ENCODE assay signal across 8 mouse cellular contexts in genomic region chr9:110624361-110625166, GRCm38 (mm10). TPM values are rescaled to one million over a fixed set of nuclear protein-coding genes. Genes with fewer than 3 reads are reported as not detected.
A peak's percentile ranks its signal among the peaks of the same experiment; 100 is the strongest.
DNase-seq lines count a peak whose midpoint lies in the region; ATAC-seq and TF ChIP-seq lines count a peak whose summit lies in the region.

Gene Nradd (minus strand): TSS chr9:110624452.

- peak within 1 kb of the TSS; percentile 81 for H3K27ac ChIP-seq in forebrain, postnatal 0 days (ENCODE audit: low read depth, low read length)
- 0 out of 2 replicates have a peak within 1 kb of the TSS, but pooled peaks have one; percentile 14 for H3K27ac ChIP-seq in liver, embryonic 16.5 days (ENCODE audit: low read length)

- peak within 1 kb of the TSS; percentile 96 for H3K4me2 ChIP-seq in forebrain, postnatal 0 days (ENCODE audit: low read depth)
- peak within 1 kb of the TSS; percentile 92 for H3K4me2 ChIP-seq in liver, embryonic 16.5 days (ENCODE audit: low read depth, low read length)

- H3K4me1 ChIP-seq in forebrain, postnatal 0 days (ENCODE audit: insufficient read depth) = peaks cover 4% of the 10 kb centered on the region
- peaks cover 14% of the 10 kb centered on the region for H3K4me1 ChIP-seq in liver, embryonic 16.5 days (ENCODE audit: control insufficient read depth, low read depth, low read length)

- WGBS in forebrain, postnatal 0 days = 1% methylated on average over 41 of the region's 41 CpGs
- WGBS in liver, embryonic 16.5 days (ENCODE audit: insufficient replicate concordance) = 6% methylated on average over 41 of the region's 41 CpGs

- peak; percentile 97 for ATAC-seq in forebrain, postnatal 0 days
- ATAC-seq in liver, embryonic 16.5 days (ENCODE audit: low read depth) = peak; percentile 93
- no peak for ATAC-seq in neutrophil, adult 5-6 weeks (ENCODE audit: extremely low read depth, insufficient number of reproducible peaks, low FRiP score, poor library complexity, severe bottlenecking)

- intact Hi-C loops in heart, postnatal 25 days (cut with DNase I) = loop anchor here (5.0 kb wide), 1 partner anchor 177 kb away; no protein-coding TSS in a partner anchor

- peak; percentile 95 for DNase-seq in NIH3T3 (ENCODE audit: low read depth)
- DNase-seq in cerebellum, adult 8-10 months = peak; percentile 86
- DNase-seq in forebrain, postnatal 0 days = peak; percentile 93
- DNase-seq in heart, postnatal 25 days (ENCODE audit: low spot score) = peak; percentile 79
- peak; percentile 89 for DNase-seq in layer of hippocampus, adult 11-12 months (ENCODE audit: low spot score)
- peak; percentile 63 for DNase-seq in urinary bladder, adult 2 months (ENCODE audit: low spot score)

- H3K27me3 ChIP-seq in forebrain, postnatal 0 days (ENCODE audit: insufficient read depth, low read length) = no peaks in the 10 kb centered on the region
- H3K27me3 ChIP-seq in liver, embryonic 16.5 days (ENCODE audit: control insufficient read depth, insufficient read depth, low read depth, low read length) = no peaks in the 10 kb centered on the region

- H3K36me3 ChIP-seq in forebrain, postnatal 0 days (ENCODE audit: insufficient read depth) = peaks cover 24% of the 10 kb centered on the region
- peaks cover under 1% of the 10 kb centered on the region; the same call in 1 of the 2 replicates for H3K36me3 ChIP-seq in liver, embryonic 16.5 days (ENCODE audit: control insufficient read depth, insufficient read depth)

- H3K9ac ChIP-seq in forebrain, postnatal 0 days = peak within 1 kb of the TSS; percentile 66
- peak within 1 kb of the TSS; percentile 61 for H3K9ac ChIP-seq in liver, embryonic 16.5 days (ENCODE audit: low read depth, low read length)

- peak within 1 kb of the TSS; percentile 48 for H3K4me3 ChIP-seq in forebrain, postnatal 0 days (ENCODE audit: low read depth, low read length)
- peak within 1 kb of the TSS; percentile 65 for H3K4me3 ChIP-seq in liver, embryonic 16.5 days (ENCODE audit: low read depth, low read length)

- no peak for TF ChIP-seq CTCF in forebrain, postnatal 0 days (IDR thresholded peaks at IDR 0.05; ENCODE audit: low read depth)

- no peaks in the 10 kb centered on the region for H3K9me3 ChIP-seq in forebrain, postnatal 0 days (ENCODE audit: low read length)
- no peaks in the 10 kb centered on the region for H3K9me3 ChIP-seq in liver, embryonic 16.5 days (replicated peaks; ENCODE audit: control insufficient read depth, low read length)

RNA-seq across cellular contexts. Expression of gene Nradd, which starts in this region (rescaled TPM):
- total RNA-seq in forebrain, postnatal 0 days (2014; rRNA removed) = 21.3 and 22.5 TPM in 2 replicates
- polyA plus RNA-seq in forebrain, postnatal 0 days (2015; fragmentation: Nextera tagmentation; extraction: Ambion mirVana) = 19.1 and 27.2 TPM in 2 replicates
- total RNA-seq in heart, postnatal 25 days (2021) = 1 to 10 TPM; 1.1 to 2.0 TPM
- 1.4 and 1.9 TPM in 2 replicates for polyA plus RNA-seq in liver, embryonic 16.5 days (2015; fragmentation: Nextera tagmentation; extraction: Ambion mirVana)
- 13.8 and 14.0 TPM in 2 replicates for total RNA-seq in neutrophil, adult 5-6 weeks (2017)
- polyA plus RNA-seq in urinary bladder, adult 2 months (2012; rRNA removed) = 26.8 and 36.6 TPM in 2 replicates
